Comparison of ENCODE assay signal across 12 mouse cellular contexts in genomic region chr6:52231885-52232567, GRCm38 (mm10). TPM values are rescaled to one million over a fixed set of nuclear protein-coding genes. Genes with fewer than 3 reads are reported as not detected.
A peak's percentile ranks its signal among the peaks of the same experiment; 100 is the strongest.
DNase-seq lines count a peak whose midpoint lies in the region; ATAC-seq lines count a peak whose summit lies in the region.
"Had no signal": no experiment of that assay in that cellular context is flagged by ENCODE, and none has a peak within 500 bp of the region (broad histone marks: within the 10 kb centered on the region; RNA-seq: fewer than 3 reads in every experiment).

No protein-coding gene starts in this region.

- peak; percentile 20 for DNase-seq in gastrocnemius, postnatal 25 days
- DNase-seq in gastrocnemius, postnatal 14 days = no peak
- DNase-seq in thymus, postnatal 4 days = peak; percentile 21
- DNase-seq in thymus, postnatal 36 days = no peak
- DNase-seq in kidney, postnatal 10 days = peak; percentile 79
- DNase-seq in right cerebral cortex, postnatal 14 days = no peak
- no peak for DNase-seq in layer of hippocampus, adult 8-10 months (ENCODE audit: low spot score in 2 of 2)
- DNase-seq: cerebellum, postnatal 36 days; liver had no signal

- no peak for ATAC-seq in frontal cortex, adult (ENCODE audit: low TSS enrichment)

- intact Hi-C loops in gastrocnemius, postnatal 14 days (cut with DNase I; ENCODE audit: low total_unique reads) = no loop called here

RNA-seq across cellular contexts. Expression of gene Hoxa9, which starts 1.1 kb away (rescaled TPM):
- total RNA-seq in gastrocnemius, postnatal 25 days (2021) = 10 to 100 TPM in 1 of 2 experiments, 1 to 10 TPM in 1; 5.7 to 13.5 TPM
- 1 to 10 TPM; 7.8 to 8.3 TPM for total RNA-seq in gastrocnemius, postnatal 14 days (2021)
- total RNA-seq in layer of hippocampus, adult 8-10 months (2022) = not detected
- total RNA-seq: heart, adult 8-10 months had no signal

RNA-seq across cellular contexts. Expression of gene Hoxa10, which starts 8.6 kb away (rescaled TPM):
- 10 to 100 TPM; 14.8 to 18.4 TPM for total RNA-seq in gastrocnemius, postnatal 25 days (2021)
- total RNA-seq in gastrocnemius, postnatal 14 days (2021) = 10 to 100 TPM; 16.3 to 22.7 TPM
- not detected for total RNA-seq in layer of hippocampus, adult 8-10 months (2022)
- total RNA-seq: heart, adult 8-10 months had no signal

RNA-seq across cellular contexts. Expression of gene Hoxa7, which starts 10.4 kb away (rescaled TPM):
- 1 to 10 TPM; 4.7 to 5.5 TPM for total RNA-seq in gastrocnemius, postnatal 25 days (2021)
- 1 to 10 TPM; 6.3 to 7.3 TPM for total RNA-seq in gastrocnemius, postnatal 14 days (2021)
- total RNA-seq in layer of hippocampus, adult 8-10 months (2022) = not detected

RNA-seq across cellular contexts. Expression of gene Hoxa11, which starts 13.6 kb away (rescaled TPM):
- total RNA-seq in gastrocnemius, postnatal 25 days (2021) = 1 to 10 TPM; 1.4 to 1.8 TPM
- total RNA-seq in gastrocnemius, postnatal 14 days (2021) = 1 to 10 TPM; 1.5 to 4.0 TPM
- not detected for total RNA-seq in layer of hippocampus, adult 8-10 months (2022)
- total RNA-seq: heart, adult 8-10 months; megakaryocyte progenitor cell, adult 5-6 weeks had no signal

RNA-seq across cellular contexts. Expression of gene Gm28308, which starts 18.9 kb away (rescaled TPM):
- under 1 TPM in 1 of 2 experiments, not detected in 1; 0.46 TPM for total RNA-seq in gastrocnemius, postnatal 25 days (2021)
- under 1 TPM in 1 of 2 experiments, not detected in 1; 0.51 TPM for total RNA-seq in gastrocnemius, postnatal 14 days (2021)
- total RNA-seq in layer of hippocampus, adult 8-10 months (2022) = not detected
- total RNA-seq: megakaryocyte progenitor cell, adult 5-6 weeks had no signal

Comparison
In these comparisons a context has a peak if more than half of its experiments do, and no peak if none do; other contexts are left out.
1. DNase-seq: peak in gastrocnemius, postnatal 25 days (single experiment), thymus, postnatal 4 days (single experiment) and kidney, postnatal 10 days (single experiment); none in gastrocnemius, postnatal 14 days (single experiment), thymus, postnatal 36 days (0 of 2), right cerebral cortex, postnatal 14 days (single experiment) and layer of hippocampus, adult 8-10 months (0 of 2).
2. RNA of gene Hoxa9, which starts 1.1 kb away (total RNA-seq): 5.7 to 13.5 TPM in gastrocnemius, postnatal 25 days and 7.8 to 8.3 TPM in gastrocnemius, postnatal 14 days; not detected in layer of hippocampus, adult 8-10 months; every median in the first group is over 4 times any median in the second.
3. RNA of gene Hoxa10, which starts 8.6 kb away (total RNA-seq): 16.3 to 22.7 TPM in gastrocnemius, postnatal 14 days and 14.8 to 18.4 TPM in gastrocnemius, postnatal 25 days; not detected in layer of hippocampus, adult 8-10 months; every median in the first group is over 10 times any median in the second.
4. RNA of gene Hoxa7, which starts 10.4 kb away (total RNA-seq): 6.3 to 7.3 TPM in gastrocnemius, postnatal 14 days and 4.7 to 5.5 TPM in gastrocnemius, postnatal 25 days; not detected in layer of hippocampus, adult 8-10 months; every median in the first group is over 4 times any median in the second.